Mouse (Mus musculus) liver, embryonic 13.5 days (tissue): ENCODE data around the gene Ric8a. TPM values are rescaled to one million over a fixed set of nuclear protein-coding genes. Genes with fewer than 3 reads are reported as not detected.

Source experiments
- ATAC-seq: fragments of 200-750 bp; cut with Nextera tagmentation; 2 replicates; pipeline ENCODE4 v1.8.0; 2017; ENCODE audit warnings: low read depth, mild to moderate bottlenecking, moderate number of reproducible peaks, moderate library complexity
- DNase-seq: peaks from one replicate; pipeline ENCODE4 v3.0.0; 2022
- H3K27ac ChIP-seq: fragments of 300-500 bp; sonication (generic); 2 replicates; pipeline ENCODE4 v1.5.1; 2015; ENCODE audit warnings: moderate library complexity, mild to moderate bottlenecking, inconsistent platforms
- H3K27me3 ChIP-seq: fragments of 300-500 bp; sonication (generic); 2 replicates; pipeline ENCODE4 v1.6.1; 2015; ENCODE audit warnings: mild to moderate bottlenecking, inconsistent platforms
- H3K36me3 ChIP-seq: fragments of 300-500 bp; sonication (generic); 2 replicates; pipeline ENCODE4 v1.6.1; 2015; ENCODE audit warnings: mild to moderate bottlenecking, inconsistent platforms
- H3K4me1 ChIP-seq: fragments of 300-500 bp; sonication (generic); replicated peaks from 2 replicates; pipeline ENCODE4 v1.6.1; 2015; ENCODE audit warnings: inconsistent platforms
- H3K4me2 ChIP-seq: fragments of 300-500 bp; sonication (generic); 2 replicates; pipeline ENCODE4 v1.6.1; 2015; ENCODE audit warnings: inconsistent platforms, mild to moderate bottlenecking, moderate library complexity
- H3K4me3 ChIP-seq: fragments of 300-500 bp; sonication (generic); replicated peaks from 2 replicates; pipeline ENCODE4 v1.5.1; 2015; ENCODE audit warnings: mild to moderate bottlenecking, inconsistent platforms
- H3K9ac ChIP-seq: fragments of 300-500 bp; sonication (generic); 2 replicates; pipeline ENCODE4 v1.6.1; 2015; ENCODE audit warnings: mild to moderate bottlenecking, inconsistent platforms
- H3K9me3 ChIP-seq: fragments of 300-500 bp; sonication (generic); replicated peaks from 2 replicates; pipeline ENCODE4 v1.6.1; 2016; ENCODE audit warnings: inconsistent platforms
- WGBS: fragments of 180-500 bp; shearing (Covaris S2); methylation state at CpG from one replicate; pipeline ENCODE4 v1.1.7; 2015; ENCODE audit not compliant: insufficient replicate concordance; 5-methylcytosine and 5-hydroxymethylcytosine counted together
- polyA plus RNA-seq: library from polyadenylated mRNA; unstranded; fragments of >200 nt; fragmentation: Nextera tagmentation; extraction: Ambion mirVana; gene quantifications from 2 replicates; pipeline ENCODE4 v1.2.1, GENCODE M21; 2015

Gene Ric8a
- polyA plus RNA-seq, 1 experiment from 2014 or later: 25.1 TPM

GRCm38 (mm10) chr7:140834968-140835757, 21.6 kb upstream of the Ric8a start, which contains the start of gene Urah:
Urah (plus strand) TSS chr7:140835018.
- peaks cover 14% of the 10 kb centered on the region for H3K4me1 ChIP-seq
- no peak within 1 kb of the TSS for H3K9ac ChIP-seq
- DNase-seq: no peak
- H3K4me3 ChIP-seq: peak within 1 kb of the TSS; percentile 7
- no peak within 1 kb of the TSS for H3K27ac ChIP-seq
- H3K27me3 ChIP-seq: peaks cover 33% of the 10 kb centered on the region
- ATAC-seq: peak; percentile 49
- no peaks in the 10 kb centered on the region for H3K9me3 ChIP-seq
- peak within 1 kb of the TSS; percentile 38 for H3K4me2 ChIP-seq
- H3K36me3 ChIP-seq: no peaks in the 10 kb centered on the region
- WGBS: 46% methylated on average over 20 of the region's 20 CpGs

GRCm38 (mm10) chr7:140835758-140836087, 21.0 kb upstream of the Ric8a start:
- peaks cover 36% of the 10 kb centered on the region for H3K27me3 ChIP-seq
- ATAC-seq (peak; percentile 13; the same call in 1 of the 2 replicates), DNase-seq (no peak)
- no peaks in the 10 kb centered on the region for H3K9me3 ChIP-seq
- H3K9ac ChIP-seq: no peak overlapping the region
- H3K4me1 ChIP-seq: peaks cover 14% of the 10 kb centered on the region
- no peaks in the 10 kb centered on the region for H3K36me3 ChIP-seq
- peak overlapping the region; percentile 38; the same call in 1 of the 2 replicates for H3K4me2 ChIP-seq
- no peak overlapping the region for H3K27ac ChIP-seq
- 57% methylated on average over 2 of the region's 2 CpGs for WGBS
- H3K4me3 ChIP-seq: peak overlapping the region; percentile 7; the same call in 1 of the 2 replicates

GRCm38 (mm10) chr7:140836243-140837115, 20.3 kb upstream of the Ric8a start:
- H3K4me2 ChIP-seq: no peak overlapping the region
- no peaks in the 10 kb centered on the region for H3K9me3 ChIP-seq
- WGBS: 64% methylated on average over 9 of the region's 9 CpGs
- no peak overlapping the region for H3K4me3 ChIP-seq
- no peak overlapping the region for H3K27ac ChIP-seq
- no peak for ATAC-seq
- peaks cover 42% of the 10 kb centered on the region for H3K27me3 ChIP-seq
- DNase-seq: no peak
- peaks cover 14% of the 10 kb centered on the region for H3K4me1 ChIP-seq
- no peak overlapping the region for H3K9ac ChIP-seq
- no peaks in the 10 kb centered on the region for H3K36me3 ChIP-seq

GRCm38 (mm10) chr7:140839556-140839955, 17.2 kb upstream of the Ric8a start:
- DNase-seq: no peak
- 52% methylated on average over 5 of the region's 5 CpGs for WGBS
- peaks cover 62% of the 10 kb centered on the region for H3K27me3 ChIP-seq

GRCm38 (mm10) chr7:140840750-140841735, 15.7 kb upstream of the Ric8a start:
- no peaks in the 10 kb centered on the region for H3K36me3 ChIP-seq
- no peak overlapping the region for H3K4me3 ChIP-seq
- H3K27me3 ChIP-seq: peaks cover 61% of the 10 kb centered on the region
- peaks cover 2% of the 10 kb centered on the region; the same call in 1 of the 2 replicates for H3K4me1 ChIP-seq
- WGBS: 28% methylated on average over 19 of the region's 19 CpGs
- no peaks in the 10 kb centered on the region for H3K9me3 ChIP-seq
- ATAC-seq (no peak), DNase-seq (no peak)
- H3K4me2 ChIP-seq: no peak overlapping the region
- H3K9ac ChIP-seq: no peak overlapping the region
- no peak overlapping the region for H3K27ac ChIP-seq

More at GRCm38 (mm10) chr7:140839556-140839955, 17.2 kb upstream of the Ric8a start:
- no peak overlapping the region for H3K27ac ChIP-seq
- no peaks in the 10 kb centered on the region for H3K9me3 ChIP-seq
- no peak for ATAC-seq
- H3K4me1 ChIP-seq: peaks cover 14% of the 10 kb centered on the region
- H3K4me3 ChIP-seq: no peak overlapping the region
- no peaks in the 10 kb centered on the region for H3K36me3 ChIP-seq
- H3K9ac ChIP-seq: no peak overlapping the region
- no peak overlapping the region for H3K4me2 ChIP-seq

GRCm38 (mm10) chr7:140843806-140844205, 13.0 kb upstream of the Ric8a start:
- no peaks in the 10 kb centered on the region for H3K9me3 ChIP-seq
- H3K4me1 ChIP-seq: peaks cover 2% of the 10 kb centered on the region; the same call in 1 of the 2 replicates
- peaks cover 50% of the 10 kb centered on the region for H3K27me3 ChIP-seq
- WGBS: 62% methylated on average over 7 of the region's 7 CpGs
- no peaks in the 10 kb centered on the region for H3K36me3 ChIP-seq
- ATAC-seq (no peak), DNase-seq (no peak)
- no peak overlapping the region for H3K4me3 ChIP-seq
- no peak overlapping the region for H3K4me2 ChIP-seq
- no peak overlapping the region for H3K27ac ChIP-seq
- no peak overlapping the region for H3K9ac ChIP-seq

GRCm38 (mm10) chr7:140844905-140845665, 11.7 kb upstream of the Ric8a start, which contains the start of gene Scgb1c1:
Scgb1c1 (plus strand) TSS chr7:140845547.
- no peak within 1 kb of the TSS for H3K9ac ChIP-seq
- DNase-seq (peak; percentile 68), ATAC-seq (peak; percentile 72)
- no peaks in the 10 kb centered on the region for H3K9me3 ChIP-seq
- no peak within 1 kb of the TSS for H3K4me3 ChIP-seq
- 27% methylated on average over 14 of the region's 14 CpGs for WGBS
- no peaks in the 10 kb centered on the region for H3K36me3 ChIP-seq
- peaks cover 38% of the 10 kb centered on the region for H3K27me3 ChIP-seq
- H3K4me1 ChIP-seq: peaks cover 2% of the 10 kb centered on the region; the same call in 1 of the 2 replicates
- no peak within 1 kb of the TSS for H3K27ac ChIP-seq
- no peak within 1 kb of the TSS for H3K4me2 ChIP-seq

- no peak overlapping the region for H3K27ac ChIP-seq
- H3K27me3 ChIP-seq: peaks cover 32% of the 10 kb centered on the region
Observed at GRCm38 (mm10) chr7:140845683-140846082, 11.1 kb upstream of the Ric8a start.

GRCm38 (mm10) chr7:140846676-140847075, 10.1 kb upstream of the Ric8a start:
- Histone ChIP-seq H3K9ac (no peak overlapping the region), H3K36me3 (peaks cover 3% of the 10 kb centered on the region), H3K4me3 (no peak overlapping the region), H3K27me3 (peaks cover 22% of the 10 kb centered on the region), H3K27ac (no peak overlapping the region), H3K4me1 (peaks cover 2% of the 10 kb centered on the region; the same call in 1 of the 2 replicates), H3K9me3 (no peaks in the 10 kb centered on the region), H3K4me2 (no peak overlapping the region)
- 66% methylated on average over 10 of the region's 10 CpGs for WGBS
- ATAC-seq (no peak), DNase-seq (no peak)

More at GRCm38 (mm10) chr7:140845683-140846082, 11.1 kb upstream of the Ric8a start:
- DNase-seq (no peak), ATAC-seq (no peak)
- H3K4me3 ChIP-seq: no peak overlapping the region
- peaks cover 2% of the 10 kb centered on the region; the same call in 1 of the 2 replicates for H3K4me1 ChIP-seq
- H3K36me3 ChIP-seq: no peaks in the 10 kb centered on the region; the same call in 1 of the 2 replicates
- no peak overlapping the region for H3K4me2 ChIP-seq
- 62% methylated on average over 4 of the region's 4 CpGs for WGBS
- no peak overlapping the region for H3K9ac ChIP-seq
- no peaks in the 10 kb centered on the region for H3K9me3 ChIP-seq
